Mouse (Mus musculus) kidney, postnatal 14 days (tissue): ENCODE measurements around the gene Acot3.
"Not testable (repeated sequence)": the region's sequence is repeated elsewhere in the genome, so short reads cannot be mapped to it uniquely, and the experiment has no call there.

Experiments used
- DNase-seq: peaks from one replicate; pipeline ENCODE4 v3.0.0; 2022; ENCODE audit warnings: mixed read lengths

Gene Acot3

GRCm38 (mm10) chr12:84051937-84052474, at the start of gene Acot3:
Gene Acot3 (plus strand): TSS chr12:84052144.
- no peak for DNase-seq

DNA sequence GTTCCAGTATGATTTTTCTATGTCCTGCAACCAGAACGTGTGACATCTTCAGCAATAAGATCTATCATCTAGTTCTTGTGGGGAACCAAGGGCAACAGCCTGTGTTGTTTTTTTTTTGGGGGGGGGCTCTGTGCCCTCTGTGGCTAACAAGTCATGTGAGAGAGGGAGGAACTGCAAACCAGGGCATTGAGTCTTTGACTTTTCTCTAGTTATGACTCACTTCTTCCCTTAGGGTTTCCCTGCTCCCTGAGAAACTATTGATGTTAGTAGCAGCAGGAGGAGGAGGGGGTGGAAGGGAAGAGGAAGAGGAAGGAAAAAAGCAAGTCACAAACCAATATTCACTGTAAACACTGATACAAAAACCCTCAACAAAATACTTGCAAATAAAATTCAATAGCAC, 48.1 kb upstream of the Acot3 start:
- DNase-seq = no peak

DNA sequence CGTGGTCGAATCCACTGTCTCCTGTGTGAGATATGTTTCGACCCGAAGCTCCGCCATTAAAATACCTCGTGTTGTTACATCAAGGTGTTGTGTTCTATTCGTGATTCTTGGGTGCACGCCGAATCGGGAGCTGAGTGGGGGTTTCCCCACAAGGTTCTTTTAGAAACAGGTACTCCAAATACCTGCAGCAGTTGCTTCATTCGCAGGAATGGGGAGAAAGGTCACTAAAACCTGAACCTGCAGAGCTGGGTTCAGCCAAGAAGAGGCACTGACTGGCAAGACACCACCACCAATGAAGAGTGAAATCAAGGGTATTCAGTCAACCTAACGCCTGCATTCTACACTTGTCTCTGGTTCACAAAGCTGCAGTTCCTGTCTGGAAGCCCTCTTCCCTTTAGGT, 43.7 kb upstream of the Acot3 start:
- DNase-seq = peak; percentile 24

GRCm38 (mm10) chr12:84008729-84009128, 43.2 kb upstream of the Acot3 start:
- DNase-seq = no peak

- DNase-seq = peak; percentile 90
Measured at GRCm38 (mm10) chr12:84009171-84009965, 42.6 kb upstream of the Acot3 start, which contains the start of gene Acot1. Gene Acot1 (plus strand): TSS chr12:84009490.

DNA sequence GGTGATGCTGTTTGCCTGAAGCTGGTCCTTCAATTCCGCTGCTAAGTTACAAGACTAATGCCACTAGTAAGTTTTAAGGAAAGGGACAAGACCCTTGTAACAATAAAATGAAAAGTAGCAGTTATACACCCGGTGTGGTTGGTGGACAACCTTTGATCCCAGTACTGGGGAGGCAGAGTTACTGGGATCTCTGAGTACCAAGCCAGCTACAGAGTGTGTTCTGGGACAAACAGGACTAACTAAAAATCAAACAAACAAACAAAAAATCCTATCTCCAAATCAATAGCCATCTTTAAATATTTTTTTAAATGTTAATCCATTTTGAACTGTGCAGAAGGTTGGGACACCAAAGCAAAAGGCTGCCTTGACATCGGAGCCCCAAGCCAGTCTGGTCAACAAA, 41.7 kb upstream of the Acot3 start:
- DNase-seq = no peak

GRCm38 (mm10) chr12:84011251-84012040, 40.5 kb upstream of the Acot3 start:
- peak; percentile 94 for DNase-seq

DNA sequence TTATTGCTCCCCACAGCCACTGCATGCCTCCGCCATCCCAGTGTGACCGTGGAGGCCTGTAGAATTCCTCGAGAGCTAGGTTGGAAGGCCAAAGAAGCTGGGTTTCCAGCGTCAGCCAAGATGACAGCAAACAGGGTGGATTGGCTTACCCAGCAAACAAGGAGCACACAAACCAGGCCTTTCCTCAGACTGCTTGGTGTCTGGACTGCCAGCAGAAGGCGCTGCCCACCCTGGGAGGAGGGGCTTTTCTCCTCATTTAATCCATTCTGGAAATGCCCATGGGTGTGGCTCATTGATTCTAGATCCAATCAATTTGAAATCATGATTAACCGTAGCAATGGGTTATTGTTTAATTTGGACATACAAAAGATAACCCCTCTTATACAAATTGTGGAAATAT, 38.8 kb upstream of the Acot3 start:
- no peak for DNase-seq

- DNase-seq = no peak
Measured at GRCm38 (mm10) chr12:84013701-84014100, 38.2 kb upstream of the Acot3 start.

GRCm38 (mm10) chr12:84020528-84020927, 31.4 kb upstream of the Acot3 start:
- peak; percentile 94 for DNase-seq

DNA sequence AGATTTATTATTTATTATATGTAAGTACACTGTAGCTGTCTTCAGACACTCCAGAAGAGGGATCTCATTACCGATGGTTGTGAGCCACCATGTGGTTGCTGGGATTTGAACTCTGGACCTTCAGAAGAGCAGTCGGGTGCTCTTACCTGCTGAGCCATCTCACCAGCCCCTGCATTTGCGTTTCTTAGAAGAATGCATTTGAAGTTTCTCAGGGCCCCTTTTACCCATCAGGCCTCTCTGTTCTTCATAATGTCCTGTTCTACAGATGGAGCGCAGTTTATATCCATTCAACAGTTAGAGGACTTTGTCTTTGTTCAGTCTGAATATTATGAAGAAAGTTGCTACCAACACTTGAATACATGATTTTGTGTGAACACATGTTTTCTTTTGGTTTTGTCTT, 29.7 kb upstream of the Acot3 start:
- DNase-seq = not testable (repeated sequence)

- no peak for DNase-seq
Measured at GRCm38 (mm10) chr12:84023052-84023745, 28.7 kb upstream of the Acot3 start.

DNA sequence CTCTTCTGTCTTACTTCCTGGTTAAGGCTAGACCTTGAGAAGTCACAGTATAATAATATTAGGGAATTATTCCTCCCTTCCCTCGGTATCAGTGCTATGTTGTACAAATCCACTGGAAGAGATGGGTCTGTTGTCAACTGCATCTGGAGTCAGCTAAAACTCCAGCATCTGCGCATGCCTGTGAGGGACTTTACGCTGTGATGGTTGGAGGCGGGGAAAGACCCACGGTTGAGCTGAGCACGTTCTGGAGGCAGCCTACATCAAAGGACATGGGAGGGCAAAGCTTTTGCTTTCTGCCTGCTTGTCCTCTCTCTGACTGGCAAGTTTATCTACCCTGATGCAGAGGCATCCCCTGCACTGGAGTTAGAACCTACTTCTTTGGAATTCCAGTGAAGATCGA, 26.1 kb upstream of the Acot3 start:
- no peak for DNase-seq

DNA sequence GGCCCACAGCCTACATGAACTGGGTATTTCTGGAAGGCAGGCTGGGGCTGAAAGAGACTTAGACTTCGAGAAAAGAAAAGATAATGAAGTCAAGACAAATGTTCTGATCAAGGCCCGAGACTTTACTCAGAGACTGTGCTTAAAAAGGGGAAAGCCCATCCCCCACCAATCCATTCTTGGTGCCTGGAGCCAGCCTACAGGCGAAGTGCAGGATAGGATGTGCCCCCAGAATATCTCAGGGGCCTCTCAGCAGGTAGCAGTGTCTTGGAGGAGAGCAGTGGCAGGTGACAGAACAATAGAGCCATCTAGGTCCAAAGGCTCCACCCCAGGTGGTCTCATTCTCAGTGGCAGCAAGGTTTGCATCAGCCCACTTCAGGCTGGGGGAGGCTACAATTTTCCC, 23.6 kb upstream of the Acot3 start:
- DNase-seq = not testable (repeated sequence)

DNA sequence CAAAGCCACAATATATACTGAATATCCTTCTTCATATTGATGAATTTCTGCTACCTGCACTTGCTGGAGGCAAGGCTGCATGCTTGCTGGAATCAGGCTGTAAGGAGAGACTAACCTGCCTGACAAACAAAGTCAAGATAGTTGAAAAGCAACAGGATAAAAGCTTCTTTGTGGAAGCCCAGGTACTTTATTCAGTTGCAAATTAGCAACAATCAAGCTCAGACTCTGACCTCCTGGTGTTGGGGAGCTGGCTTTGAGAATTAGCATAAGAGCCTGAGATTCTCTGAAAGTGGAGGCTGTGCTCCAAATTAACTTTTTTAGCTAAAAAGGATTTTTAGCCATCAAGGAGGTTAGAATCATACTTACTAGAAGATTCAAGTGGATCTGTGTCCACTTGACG, 22.9 kb upstream of the Acot3 start:
- not testable (repeated sequence) for DNase-seq

GRCm38 (mm10) chr12:84030659-84031332, 21.1 kb upstream of the Acot3 start:
- peak; percentile 87 for DNase-seq

- no peak for DNase-seq
Measured at GRCm38 (mm10) chr12:84032854-84033253, 19.1 kb upstream of the Acot3 start.

DNA sequence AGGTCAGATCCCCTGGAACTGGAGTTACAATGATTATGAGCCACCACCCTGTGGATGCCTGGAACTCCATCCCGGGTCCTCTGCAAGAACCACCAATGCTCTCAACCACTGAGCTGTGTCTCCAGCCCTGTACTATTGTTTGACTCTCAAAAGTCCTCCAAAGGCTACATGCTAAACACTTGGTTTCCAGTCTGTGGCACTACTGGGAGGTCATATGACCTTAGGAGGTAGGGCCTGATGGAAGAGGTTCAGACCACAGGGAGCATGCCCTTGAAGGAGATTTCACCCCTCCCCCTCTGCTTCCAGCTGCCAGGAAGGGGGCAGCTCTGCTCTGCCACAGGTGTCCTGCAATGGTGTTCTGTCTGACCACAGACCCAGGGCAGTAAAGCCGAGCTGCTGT, 18.6 kb upstream of the Acot3 start:
- not testable (repeated sequence) for DNase-seq

- DNase-seq = no peak
Measured at GRCm38 (mm10) chr12:84034108-84034507, 17.8 kb upstream of the Acot3 start.

GRCm38 (mm10) chr12:84038241-84038640, 13.7 kb upstream of the Acot3 start, which contains the start of gene Acot4:
Gene Acot4 (plus strand): TSS chr12:84038379.
- peak; percentile 84 for DNase-seq

DNA sequence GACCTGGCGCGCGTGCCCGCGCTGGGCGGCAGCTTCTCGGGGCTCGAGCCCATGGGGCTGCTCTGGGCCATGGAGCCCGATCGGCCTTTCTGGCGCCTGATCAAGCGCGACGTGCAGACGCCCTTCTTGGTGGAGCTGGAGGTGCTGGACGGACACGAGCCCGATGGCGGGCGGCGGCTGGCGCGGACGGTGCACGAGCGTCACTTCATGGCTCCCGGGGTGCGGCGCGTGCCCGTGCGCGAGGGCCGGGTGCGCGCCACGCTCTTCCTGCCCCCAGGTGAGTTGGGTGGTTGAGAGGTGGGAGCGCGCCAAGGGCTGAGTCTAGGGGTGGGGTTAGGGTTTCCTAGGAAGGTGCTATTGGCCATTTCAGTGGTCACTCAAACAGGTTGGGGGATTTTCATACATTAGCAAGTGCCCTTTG, 13.2 kb upstream of the Acot3 start, which contains the start of gene Gm49366:
Gene Gm49366 (plus strand): TSS at position 245 of the 421 bp plus-strand sequence.
- peak; percentile 75 for DNase-seq

DNA sequence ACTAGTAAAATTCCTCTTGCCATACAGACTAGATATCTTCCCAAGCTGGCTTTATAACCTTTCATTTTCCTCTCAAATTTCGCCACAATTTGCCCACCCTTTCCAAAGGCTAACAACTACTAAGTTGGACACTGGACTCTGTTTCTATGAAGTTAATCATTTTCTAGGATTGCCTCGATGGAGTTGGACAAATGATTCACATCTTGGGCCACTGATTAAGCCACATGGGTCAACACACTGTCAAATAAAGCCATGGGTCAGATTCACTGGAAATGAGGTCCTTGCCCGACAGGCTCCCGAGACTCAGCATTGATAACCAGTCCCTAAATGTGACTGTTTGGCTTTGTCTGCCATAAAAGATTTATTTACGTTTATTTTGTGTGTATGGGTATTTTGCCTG, 9.7 kb upstream of the Acot3 start:
- peak; percentile 70 for DNase-seq
